Mouse (Mus musculus): Measurements from ENCODE around the gene Gm45234. TPM values are rescaled to one million over a fixed set of nuclear protein-coding genes. Genes with fewer than 3 reads are reported as not detected.

Gm45234 gene
- total and polyA plus RNA-seq, 2 experiments from 2014 or later = 0.26 TPM; not detected in 1

GRCm38 (mm10) chr6:124732476-124733370, 23.1 kb downstream of the Gm45234 start:
- no peaks in the 10 kb centered on the region for H3K9me3 ChIP-seq (ENCODE audit: low read length)
- no peaks in the 10 kb centered on the region for H3K4me1 ChIP-seq (ENCODE audit: insufficient read depth, low read length)
- DNase-seq (ENCODE audit: low spot score) = no peak
- H3K9ac ChIP-seq (replicated peaks; ENCODE audit: low read length) = no peak overlapping the region
- H3K36me3 ChIP-seq (ENCODE audit: insufficient read depth, low read length) = no peaks in the 10 kb centered on the region
- TF ChIP-seq CTCF (IDR thresholded peaks at IDR 0.05; ENCODE audit: low read depth) = no peak
- no peak overlapping the region for H3K4me3 ChIP-seq (ENCODE audit: low read length)
- H3K4me2 ChIP-seq (ENCODE audit: low read depth, low read length) = no peak overlapping the region
- H3K27me3 ChIP-seq (ENCODE audit: insufficient read depth, low read length) = no peaks in the 10 kb centered on the region
- 52% methylated on average over 19 of the region's 19 CpGs for WGBS
- no peak overlapping the region for H3K27ac ChIP-seq
- ATAC-seq = no peak

- no peak for TF ChIP-seq CTCF (IDR thresholded peaks at IDR 0.05; ENCODE audit: low read depth)
- no peak for DNase-seq (ENCODE audit: low spot score)
- no peak overlapping the region for H3K9ac ChIP-seq (replicated peaks; ENCODE audit: low read length)
These were observed 24.8 kb downstream of the Gm45234 start for GRCm38 (mm10) chr6:124731038-124731437.

GRCm38 (mm10) chr6:124729850-124730705, 25.7 kb downstream of the Gm45234 start:
- Histone ChIP-seq H3K9me3 (ENCODE audit: low read length) (no peaks in the 10 kb centered on the region), H3K4me2 (ENCODE audit: low read depth, low read length) (no peak overlapping the region), H3K4me1 (ENCODE audit: insufficient read depth, low read length) (no peaks in the 10 kb centered on the region), H3K27me3 (ENCODE audit: insufficient read depth, low read length) (no peaks in the 10 kb centered on the region), H3K9ac (replicated peaks; ENCODE audit: low read length) (no peak overlapping the region), H3K36me3 (ENCODE audit: insufficient read depth, low read length) (no peaks in the 10 kb centered on the region), H3K27ac (no peak overlapping the region), H3K4me3 (ENCODE audit: low read length) (no peak overlapping the region)
- ATAC-seq (no peak), DNase-seq (ENCODE audit: low spot score) (no peak)
- WGBS = 90% methylated on average over 8 of the region's 8 CpGs
- TF ChIP-seq CTCF (IDR thresholded peaks at IDR 0.05; ENCODE audit: low read depth) = no peak

More at GRCm38 (mm10) chr6:124731038-124731437, 24.8 kb downstream of the Gm45234 start:
- WGBS = 89% methylated on average over 7 of the region's 7 CpGs
- no peaks in the 10 kb centered on the region for H3K9me3 ChIP-seq (ENCODE audit: low read length)
- H3K4me1 ChIP-seq (ENCODE audit: insufficient read depth, low read length) = no peaks in the 10 kb centered on the region
- ATAC-seq = no peak
- no peak overlapping the region for H3K4me3 ChIP-seq (ENCODE audit: low read length)
- no peak overlapping the region for H3K4me2 ChIP-seq (ENCODE audit: low read depth, low read length)
- no peaks in the 10 kb centered on the region for H3K36me3 ChIP-seq (ENCODE audit: insufficient read depth, low read length)
- H3K27ac ChIP-seq = no peak overlapping the region
- H3K27me3 ChIP-seq (ENCODE audit: insufficient read depth, low read length) = no peaks in the 10 kb centered on the region

GRCm38 (mm10) chr6:124728621-124729020, 27.2 kb downstream of the Gm45234 start:
- H3K27ac ChIP-seq = no peak overlapping the region
- WGBS = 89% methylated on average over 10 of the region's 10 CpGs
- no peak overlapping the region for H3K9ac ChIP-seq (replicated peaks; ENCODE audit: low read length)
- no peaks in the 10 kb centered on the region for H3K36me3 ChIP-seq (ENCODE audit: insufficient read depth, low read length)
- no peaks in the 10 kb centered on the region for H3K27me3 ChIP-seq (ENCODE audit: insufficient read depth, low read length)
- DNase-seq (ENCODE audit: low spot score) (no peak), ATAC-seq (no peak)
- no peaks in the 10 kb centered on the region for H3K4me1 ChIP-seq (ENCODE audit: insufficient read depth, low read length)
- no peak overlapping the region for H3K4me3 ChIP-seq (ENCODE audit: low read length)
- no peaks in the 10 kb centered on the region for H3K9me3 ChIP-seq (ENCODE audit: low read length)
- TF ChIP-seq CTCF (IDR thresholded peaks at IDR 0.05; ENCODE audit: low read depth) = no peak
- no peak overlapping the region for H3K4me2 ChIP-seq (ENCODE audit: low read depth, low read length)

GRCm38 (mm10) chr6:124724472-124724871, 31.3 kb downstream of the Gm45234 start:
- DNase-seq (ENCODE audit: low spot score) (no peak), ATAC-seq (no peak)
- H3K27me3 ChIP-seq (ENCODE audit: insufficient read depth, low read length) = no peaks in the 10 kb centered on the region
- 88% methylated on average over 10 of the region's 10 CpGs for WGBS
- H3K9ac ChIP-seq (replicated peaks; ENCODE audit: low read length) = no peak overlapping the region
- TF ChIP-seq CTCF (IDR thresholded peaks at IDR 0.05; ENCODE audit: low read depth) = no peak
- H3K36me3 ChIP-seq (ENCODE audit: insufficient read depth, low read length) = no peaks in the 10 kb centered on the region
- H3K4me2 ChIP-seq (ENCODE audit: low read depth, low read length) = no peak overlapping the region
- no peaks in the 10 kb centered on the region for H3K4me1 ChIP-seq (ENCODE audit: insufficient read depth, low read length)
- no peak overlapping the region for H3K4me3 ChIP-seq (ENCODE audit: low read length)
- no peaks in the 10 kb centered on the region for H3K9me3 ChIP-seq (ENCODE audit: low read length)
- H3K27ac ChIP-seq = no peak overlapping the region

- H3K36me3 ChIP-seq (ENCODE audit: insufficient read depth, low read length) = no peaks in the 10 kb centered on the region
- TF ChIP-seq CTCF (IDR thresholded peaks at IDR 0.05; ENCODE audit: low read depth) = no peak
- no peak for ATAC-seq
- H3K9me3 ChIP-seq (ENCODE audit: low read length) = no peaks in the 10 kb centered on the region
- WGBS = 77% methylated on average over 8 of the region's 8 CpGs
- H3K27ac ChIP-seq = no peak overlapping the region
- no peak overlapping the region for H3K4me2 ChIP-seq (ENCODE audit: low read depth, low read length)
- no peaks in the 10 kb centered on the region for H3K27me3 ChIP-seq (ENCODE audit: insufficient read depth, low read length)
- H3K4me3 ChIP-seq (ENCODE audit: low read length) = no peak overlapping the region
- no peak overlapping the region for H3K9ac ChIP-seq (replicated peaks; ENCODE audit: low read length)
- no peaks in the 10 kb centered on the region for H3K4me1 ChIP-seq (ENCODE audit: insufficient read depth, low read length)
- no peak for DNase-seq (ENCODE audit: low spot score)
These were observed 32.3 kb downstream of the Gm45234 start for GRCm38 (mm10) chr6:124723541-124723940.

Data from hindbrain, postnatal 0 days (tissue).